Mouse (Mus musculus) CH12.LX (cell line): ENCODE data around the gene Tspan32. TPM values are rescaled to one million over a fixed set of nuclear protein-coding genes. Genes with fewer than 3 reads are reported as not detected.

Experiments
- DNase-seq: peaks from one replicate; pipeline ENCODE4 v3.0.0-alpha.2; 2013; ENCODE audit errors: extremely low read depth
- H3K27ac ChIP-seq: 2 replicates; pipeline ENCODE4 v1.5.1; 2012; ENCODE audit warnings: low read depth, mild to moderate bottlenecking, control low read depth, moderate library complexity; ENCODE audit not compliant: insufficient read depth
- H3K27me3 ChIP-seq: replicated peaks from 2 replicates; pipeline ENCODE3; 2012; ENCODE audit warnings: inconsistent platforms
- H3K36me3 ChIP-seq, 2 experiments: replicated peaks in 1 of 2; 2 replicates each; pipeline versions ENCODE3 to v1.6.1; 2012; ENCODE audit warnings: inconsistent platforms in 1 of 2, low read length in 1 of 2, mild to moderate bottlenecking in 1 of 2, mixed read lengths in 1 of 2, moderate library complexity in 1 of 2; ENCODE audit not compliant: control insufficient read depth in 1 of 2, insufficient read depth in 1 of 2
- H3K4me1 ChIP-seq, 2 experiments: 2 replicates each; pipeline ENCODE4 v1.6.1; 2012; ENCODE audit warnings: inconsistent platforms in 1 of 2, moderate library complexity in 1 of 2; ENCODE audit not compliant: insufficient read depth in 2 of 2, control insufficient read depth in 1 of 2
- H3K4me2 ChIP-seq: 2 replicates; pipeline ENCODE4 v1.6.1; 2012; ENCODE audit warnings: low read depth, mild to moderate bottlenecking, control low read depth; ENCODE audit not compliant: poor library complexity, insufficient read depth, severe bottlenecking
- H3K4me3 ChIP-seq, 3 experiments: fragments of 150-350 bp in 1 of 3; sonication (generic) in 1 of 3; replicated peaks in 1 of 3; 2 replicates each; pipeline versions ENCODE3 to v1.5.1; 2011 to 2012; ENCODE audit warnings: low read depth in 2 of 3, low read length in 2 of 3, mild to moderate bottlenecking in 2 of 3, moderate library complexity in 2 of 3, control low read depth in 1 of 3, improper control_type of control experiment in 1 of 3, inconsistent platforms in 1 of 3, mixed read lengths in 1 of 3; ENCODE audit not compliant: poor library complexity in 1 of 3
- H3K79me2 ChIP-seq: replicated peaks from 2 replicates; pipeline ENCODE4 v1.6.1; 2012; ENCODE audit warnings: mild to moderate bottlenecking, moderate library complexity; ENCODE audit not compliant: control insufficient read depth, poor library complexity, insufficient read depth, severe bottlenecking; ENCODE audit errors: extremely low read depth
- H3K9ac ChIP-seq: 2 replicates; pipeline ENCODE4 v1.6.1; 2012; ENCODE audit warnings: low read depth, mild to moderate bottlenecking, control low read depth, moderate library complexity; ENCODE audit not compliant: insufficient read depth
- H3K9me3 ChIP-seq: replicated peaks from 2 replicates; pipeline ENCODE3; 2012; ENCODE audit warnings: low read length, inconsistent platforms, mixed read lengths
- BHLHE40 ChIP-seq: IDR thresholded peaks from 2 replicates; pipeline ENCODE4 v1.6.1; 2011; ENCODE audit warnings: mild to moderate bottlenecking, low read depth, low read length, improper control_type of control experiment
- CHD1 ChIP-seq: IDR thresholded peaks from 2 replicates; pipeline ENCODE4 v1.6.1; 2012; ENCODE audit warnings: low read depth, low read length, improper control_type of control experiment, inconsistent platforms
- CTCF ChIP-seq, 2 experiments: IDR thresholded peaks in 1 of 2; conservative IDR thresholded peaks in 1 of 2; 2 replicates each; pipeline ENCODE4 v1.5.1; 2011 to 2012; ENCODE audit warnings: low read depth in 2 of 2, low read length in 2 of 2, improper control_type of control experiment in 1 of 2, inconsistent platforms in 1 of 2, mild to moderate bottlenecking in 1 of 2, moderate library complexity in 1 of 2
- E2F4 ChIP-seq: IDR thresholded peaks from 2 replicates; pipeline ENCODE4 v1.6.1; 2011; ENCODE audit warnings: low read depth, low read length, improper control_type of control experiment; ENCODE audit not compliant: insufficient replicate concordance
- EP300 ChIP-seq: IDR thresholded peaks from 2 replicates; pipeline ENCODE4 v1.6.1; 2011; ENCODE audit warnings: low read length, improper control_type of control experiment
- ETS1 ChIP-seq: conservative IDR thresholded peaks from 2 replicates; pipeline ENCODE4 v1.6.1; 2012; ENCODE audit warnings: low read depth, mild to moderate bottlenecking, inconsistent platforms, low read length, improper control_type of control experiment, moderate library complexity
- GABPA ChIP-seq: IDR thresholded peaks from 2 replicates; pipeline ENCODE4 v1.6.1; 2012; ENCODE audit warnings: low read depth, low read length, improper control_type of control experiment, inconsistent platforms; ENCODE audit not compliant: insufficient replicate concordance
- HCFC1 ChIP-seq: IDR thresholded peaks from 2 replicates; pipeline ENCODE4 v1.6.1; 2012; ENCODE audit warnings: low read depth, mild to moderate bottlenecking, inconsistent platforms, low read length, improper control_type of control experiment
- KAT2A ChIP-seq: IDR thresholded peaks from 2 replicates; pipeline ENCODE4 v1.6.1; 2012; ENCODE audit warnings: low read length, improper control_type of control experiment, inconsistent platforms; ENCODE audit not compliant: insufficient replicate concordance
- MAX ChIP-seq: IDR thresholded peaks from 2 replicates; pipeline ENCODE4 v1.6.1; 2011; ENCODE audit warnings: low read length, improper control_type of control experiment
- MAZ ChIP-seq: IDR thresholded peaks from 2 replicates; pipeline ENCODE4 v1.6.1; 2012; ENCODE audit warnings: low read depth, mild to moderate bottlenecking, inconsistent platforms, low read length, improper control_type of control experiment, moderate library complexity
- MXI1 ChIP-seq: IDR thresholded peaks from 2 replicates; pipeline ENCODE4 v1.6.1; 2011; ENCODE audit warnings: mild to moderate bottlenecking, low read depth, low read length, improper control_type of control experiment
- MYC ChIP-seq: IDR thresholded peaks from 2 replicates; pipeline ENCODE4 v1.6.1; 2011; ENCODE audit warnings: low read depth, mild to moderate bottlenecking, improper control_type of control experiment, low read length
- NELFE ChIP-seq: IDR thresholded peaks from 2 replicates; pipeline ENCODE4 v1.6.1; 2011; ENCODE audit warnings: low read depth, low read length, improper control_type of control experiment
- PAX5 ChIP-seq: IDR thresholded peaks from 2 replicates; pipeline ENCODE4 v1.6.1; 2012; ENCODE audit warnings: low read length, inconsistent platforms, mixed read lengths
- POLR2A ChIP-seq: IDR thresholded peaks from 2 replicates; pipeline ENCODE4 v1.6.1; 2011; ENCODE audit warnings: low read depth, mild to moderate bottlenecking, improper control_type of control experiment, low read length
- POLR2AphosphoS2 ChIP-seq: IDR thresholded peaks from 2 replicates; pipeline ENCODE4 v1.6.1; 2011; ENCODE audit warnings: low read depth, low read length, improper control_type of control experiment
- RAD21 ChIP-seq: IDR thresholded peaks from 2 replicates; pipeline ENCODE4 v1.6.1; 2011; ENCODE audit warnings: low read depth, mild to moderate bottlenecking, low read length, improper control_type of control experiment, moderate library complexity
- RCOR1 ChIP-seq: conservative IDR thresholded peaks from 2 replicates; pipeline ENCODE4 v1.6.1; 2012; ENCODE audit warnings: low read depth, mild to moderate bottlenecking, inconsistent platforms, low read length, improper control_type of control experiment
- SIN3A ChIP-seq: IDR thresholded peaks from 2 replicates; pipeline ENCODE4 v1.6.1; 2012; ENCODE audit warnings: low read length, improper control_type of control experiment, inconsistent platforms
- TBP ChIP-seq: conservative IDR thresholded peaks from 2 replicates; pipeline ENCODE4 v1.6.1; 2011; ENCODE audit warnings: low read depth, low read length, improper control_type of control experiment
- TCF12 ChIP-seq: IDR thresholded peaks from 2 replicates; pipeline ENCODE4 v1.6.1; 2014; ENCODE audit warnings: low read depth, mild to moderate bottlenecking, inconsistent platforms, low read length, improper control_type of control experiment
- UBTF ChIP-seq: IDR thresholded peaks from 2 replicates; pipeline ENCODE4 v1.6.1; 2012; ENCODE audit warnings: low read depth, mild to moderate bottlenecking, inconsistent platforms, low read length, improper control_type of control experiment, moderate library complexity
- USF1 ChIP-seq: IDR thresholded peaks from 2 replicates; pipeline ENCODE4 v1.6.1; 2014; ENCODE audit warnings: low read depth, mild to moderate bottlenecking, inconsistent platforms, low read length, improper control_type of control experiment
- USF2 ChIP-seq: conservative IDR thresholded peaks from 2 replicates; pipeline ENCODE4 v1.6.1; 2011; ENCODE audit warnings: low read depth, low read length, improper control_type of control experiment
- ZKSCAN1 ChIP-seq: IDR thresholded peaks from 2 replicates; pipeline ENCODE4 v1.6.1; 2012; ENCODE audit warnings: low read depth, inconsistent platforms, low read length, improper control_type of control experiment, borderline replicate concordance
- ZNF384 ChIP-seq: IDR thresholded peaks from 2 replicates; pipeline ENCODE4 v1.6.1; 2012; ENCODE audit warnings: low read depth, low read length, improper control_type of control experiment, inconsistent platforms
- dilution Hi-C: fragments of 300-500 bp; cut with MboI; formaldehyde crosslinking; loops from 2 replicates; pipeline ENCODE4 v1.14.3; 2020; ENCODE audit warnings: low sequenced_read_pairs; ENCODE audit not compliant: extremely low pct_unique_long_range_greater_than_20kb, extremely low pct_ligation_motif_present
- in situ Hi-C: fragments of 300-500 bp; cut with MboI; formaldehyde crosslinking; loops from 3 replicates; pipeline ENCODE4 v1.14.3; 2019; ENCODE audit warnings: low sequenced_read_pairs, low pct_ligation_motif_present, low pct_unique_long_range_greater_than_20kb, mixed read lengths
- polyA plus RNA-seq: library from polyadenylated mRNA; unstranded; fragments of >175 nt; gene quantifications from 2 replicates; pipeline ENCODE4 v1.2.1, GENCODE M21; 2012; ENCODE audit warnings: low read depth; ENCODE audit not compliant: insufficient read length
- total RNA-seq, 2 experiments: library from RNA; depleted of rRNA; stranded (reverse); fragments of 300-350 nt in 1 of 2; fragments of >200 nt in 1 of 2; gene quantifications; 2 replicates each; pipeline ENCODE4 v1.2.3; 2012 to 2014

Gene Tspan32
- total and polyA plus RNA-seq, 3 experiments = 28.2 to 34.5 (median 28.6) TPM

GRCm38 (mm10) chr7:142967884-142968808 is 36.7 kb upstream of the Tspan32 start:
- Histone ChIP-seq H3K79me2 (no peaks in the 10 kb centered on the region), H3K36me3 (no peaks in the 10 kb centered on the region), H3K9me3 (peaks cover 16% of the 10 kb centered on the region), H3K27ac (no peak overlapping the region), H3K4me2 (peak overlapping the region; percentile 68), H3K27me3 (peaks cover 86% of the 10 kb centered on the region), H3K4me1 (peaks cover 11 to 12% of the 10 kb centered on the region in 2 experiments; a peak in 3 of 4 replicates), H3K9ac (no peak overlapping the region), H3K4me3 (peak overlapping the region in 2 of 3 experiments; percentile 22 to 48)
- TF ChIP-seq TBP (no peak), MXI1 (no peak; the same call in 1 of the 2 replicates), MAX (peak; percentile 26; the same call in 1 of the 2 replicates), NELFE (no peak), HCFC1 (no peak), CHD1 (no peak), RAD21 (no peak), ETS1 (no peak), POLR2AphosphoS2 (no peak), MAZ (no peak), SIN3A (no peak), GABPA (no peak), CTCF (conservative IDR thresholded peaks at IDR 0.05 in 1 of 2, IDR thresholded peaks at IDR 0.05 in 1 of 2; ENCODE audit: low read depth in 2 of 2, low read length in 2 of 2) (peak in 1 of 2 experiments; percentile 15; a peak in 1 of 4 replicates), EP300 (no peak), POLR2A (no peak), BHLHE40 (peak; percentile 85), TCF12 (no peak), PAX5 (no peak), KAT2A (no peak), RCOR1 (no peak)
- DNase-seq = no peak
- dilution Hi-C loops = no loop called here
- in situ Hi-C loops = no loop called here

GRCm38 (mm10) chr7:142968809-142969511 is 35.9 kb upstream of the Tspan32 start, which contains the start of gene Ascl2:
Gene Ascl2 (minus strand): TSS chr7:142969264.
- H3K79me2 ChIP-seq = no peaks in the 10 kb centered on the region
- dilution Hi-C loops (no loop called here), in situ Hi-C loops (no loop called here)
- TF ChIP-seq NELFE (no peak), KAT2A (no peak), RCOR1 (no peak), BHLHE40 (no peak), ZKSCAN1 (no peak), MYC (no peak), USF2 (no peak), ZNF384 (no peak), USF1 (no peak), POLR2A (no peak), UBTF (no peak), E2F4 (no peak)
- no peak within 1 kb of the TSS for H3K27ac ChIP-seq
- H3K4me2 ChIP-seq = peak within 1 kb of the TSS; percentile 68
- no peak for DNase-seq
- H3K36me3 ChIP-seq = no peaks in the 10 kb centered on the region
- peak within 1 kb of the TSS in 1 of 3 experiments; percentile 48 for H3K4me3 ChIP-seq
- H3K27me3 ChIP-seq = peaks cover 81% of the 10 kb centered on the region
- no peak within 1 kb of the TSS for H3K9ac ChIP-seq
- peaks cover 16% of the 10 kb centered on the region for H3K9me3 ChIP-seq
- peaks cover 11 to 12% of the 10 kb centered on the region in 2 experiments; a peak in 3 of 4 replicates for H3K4me1 ChIP-seq
